Mouse (Mus musculus) ES-Bruce4 (cell line): ENCODE data around the gene Grb2.

Experiments
- CTCF ChIP-seq: IDR thresholded peaks from one replicate; pipeline ENCODE4 v1.8.1; 2011; ENCODE audit warnings: low read depth, low read length
- EP300 ChIP-seq: IDR thresholded peaks from 2 replicates; pipeline ENCODE4 v1.6.1; 2011; ENCODE audit warnings: low read depth, low read length; ENCODE audit not compliant: insufficient read depth
- POLR2A ChIP-seq: IDR thresholded peaks from one replicate; pipeline ENCODE4 v1.8.1; 2011; ENCODE audit warnings: low read length; ENCODE audit not compliant: insufficient read depth

- TF ChIP-seq CTCF, result no peak
- no peak for TF ChIP-seq POLR2A
- TF ChIP-seq EP300, result no peak
Measured at GRCm38 (mm10) chr11:115708209-115708876, at the start of gene Grb2.
